Mouse (Mus musculus) mouse trophoblast stem cell (cell line): ENCODE results near the gene Igsf9b.

Experiments used
- in situ Hi-C, 2 experiments: fragments of 300-500 bp; cut with MseI, MboI; formaldehyde crosslinking; loops; 2 replicates in 1 of 2; 3 replicates in 1 of 2; pipeline ENCODE4 v1.15.1; 2025

The Igsf9b gene

GRCm38 (mm10) chr9:27330374-27330773, 31.4 kb downstream of the Igsf9b start:
- in situ Hi-C loops, result no loop called here

- in situ Hi-C loops, result no loop called here
Observed at GRCm38 (mm10) chr9:27331538-27331937, 32.5 kb downstream of the Igsf9b start.

- in situ Hi-C loops, result no loop called here
Observed at GRCm38 (mm10) chr9:27334895-27335294, 35.9 kb downstream of the Igsf9b start.

- in situ Hi-C loops, result no loop called here
Observed at GRCm38 (mm10) chr9:27336962-27337636, 38.1 kb downstream of the Igsf9b start.

GRCm38 (mm10) chr9:27339168-27339567, 40.2 kb downstream of the Igsf9b start:
- in situ Hi-C loops, result no loop called here

GRCm38 (mm10) chr9:27346541-27347269, 47.7 kb downstream of the Igsf9b start:
- in situ Hi-C loops, result no loop called here

GRCm38 (mm10) chr9:27353082-27353481, 54.1 kb downstream of the Igsf9b start:
- in situ Hi-C loops, result no loop called here

GRCm38 (mm10) chr9:27357893-27358292, 58.9 kb downstream of the Igsf9b start:
- in situ Hi-C loops, result no loop called here

GRCm38 (mm10) chr9:27367231-27367630, 68.2 kb downstream of the Igsf9b start:
- in situ Hi-C loops, result no loop called here

GRCm38 (mm10) chr9:27369108-27369507, 70.1 kb downstream of the Igsf9b start:
- in situ Hi-C loops, result no loop called here

- in situ Hi-C loops, result no loop called here
Observed at GRCm38 (mm10) chr9:27375746-27376145, 76.7 kb downstream of the Igsf9b start.

GRCm38 (mm10) chr9:27386951-27387350, 87.9 kb downstream of the Igsf9b start:
- in situ Hi-C loops, result no loop called here

- in situ Hi-C loops, result no loop called here
Observed at GRCm38 (mm10) chr9:27396500-27396899, 97.5 kb downstream of the Igsf9b start, which contains the start of gene Spata19. Gene Spata19, plus strand, starts transcription at chr9:27396800.

GRCm38 (mm10) chr9:27401169-27401568, 102.2 kb downstream of the Igsf9b start:
- in situ Hi-C loops, result no loop called here
